Mouse (Mus musculus): ENCODE data around the gene Lyrm9.

DNA sequence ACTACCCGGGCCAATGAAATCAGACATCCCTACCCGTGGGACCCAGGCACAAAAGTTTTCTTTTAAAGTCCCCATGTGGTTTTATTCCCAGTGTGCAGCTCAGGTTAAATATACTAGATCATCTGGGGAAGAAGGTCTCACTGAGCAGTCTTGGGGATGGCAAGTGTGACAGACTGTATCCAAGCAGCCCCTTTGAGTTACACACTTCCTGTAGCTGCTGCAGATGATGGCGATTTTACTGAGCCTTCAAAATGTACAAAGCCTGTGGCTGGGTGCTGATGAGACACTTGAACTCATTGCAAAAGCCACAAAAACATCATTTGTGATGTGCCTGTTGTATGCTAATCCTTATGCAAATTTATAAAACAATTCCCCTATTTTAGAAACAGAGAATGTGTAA lies 45.8 kb upstream of the Lyrm9 start:
- TF ChIP-seq CTCF (conservative IDR thresholded peaks at IDR 0.05; ENCODE audit: insufficient read depth, insufficient read length, low read depth, low read length) (no peak), POLR2A (IDR thresholded peaks at IDR 0.05; ENCODE audit: low read depth, low read length) (no peak)
